Mouse (Mus musculus) stomach, postnatal 0 days (tissue): ENCODE data around the gene Hoxc8. TPM values are rescaled to one million over a fixed set of nuclear protein-coding genes. Genes with fewer than 3 reads are reported as not detected.

Source experiments
- ATAC-seq: fragments of 200-750 bp; cut with Nextera tagmentation; 2 replicates; pipeline ENCODE4 v1.8.0; 2017; ENCODE audit not compliant: low FRiP score, low TSS enrichment
- DNase-seq: peaks from one replicate; pipeline ENCODE4 v3.0.0-alpha.2; 2016; ENCODE audit warnings: low spot score
- H3K27ac ChIP-seq: fragments of 300-500 bp; sonication (generic); replicated peaks from 2 replicates; pipeline ENCODE4 v1.5.1; 2014; ENCODE audit warnings: mild to moderate bottlenecking, control low read depth
- H3K27me3 ChIP-seq: fragments of 300-500 bp; sonication (generic); 2 replicates; pipeline ENCODE4 v1.6.1; 2014; ENCODE audit warnings: low read length; ENCODE audit not compliant: control insufficient read depth, insufficient read depth
- H3K36me3 ChIP-seq: fragments of 300-500 bp; sonication (generic); 2 replicates; pipeline ENCODE4 v1.6.1; 2014; ENCODE audit warnings: low read length, mixed read lengths; ENCODE audit not compliant: control insufficient read depth, insufficient read depth
- H3K4me1 ChIP-seq: fragments of 300-500 bp; sonication (generic); replicated peaks from 2 replicates; pipeline ENCODE4 v1.6.1; 2014; ENCODE audit warnings: antibody characterized with exemption; ENCODE audit not compliant: control insufficient read depth, insufficient read depth
- H3K4me2 ChIP-seq: fragments of 300-500 bp; sonication (generic); replicated peaks from 2 replicates; pipeline ENCODE4 v1.6.1; 2014; ENCODE audit warnings: low read depth, mild to moderate bottlenecking, control low read depth, moderate library complexity
- H3K4me3 ChIP-seq: fragments of 300-500 bp; sonication (generic); 2 replicates; pipeline ENCODE4 v1.5.1; 2014; ENCODE audit warnings: low read depth, low read length, control low read depth
- H3K9ac ChIP-seq: fragments of 300-500 bp; sonication (generic); 2 replicates; pipeline ENCODE4 v1.6.1; 2014; ENCODE audit warnings: mild to moderate bottlenecking, low read length, control low read depth, mixed read lengths
- H3K9me3 ChIP-seq: fragments of 300-500 bp; sonication (generic); 2 replicates; pipeline ENCODE4 v1.6.1; 2016; ENCODE audit warnings: low read length; ENCODE audit not compliant: control insufficient read depth
- CTCF ChIP-seq: IDR thresholded peaks from 2 replicates; pipeline ENCODE4 v1.5.1; 2016; ENCODE audit warnings: antibody characterized with exemption, low read depth, mild to moderate bottlenecking, moderate library complexity
- EP300 ChIP-seq: optimal IDR thresholded peaks from 2 replicates; pipeline ENCODE3; 2016; ENCODE audit warnings: antibody characterized with exemption
- WGBS: fragments of 180-500 bp; shearing (Covaris S2); extraction: QIAGEN DNeasy Blood & Tissue Kit; methylation state at CpG from one replicate; pipeline ENCODE4 v1.1.7; 2014; 5-methylcytosine and 5-hydroxymethylcytosine counted together
- polyA plus RNA-seq: library from polyadenylated mRNA; unstranded; fragments of >200 nt; fragmentation: Nextera tagmentation; extraction: Ambion mirVana; gene quantifications from 2 replicates; pipeline ENCODE4 v1.2.1, GENCODE M21; 2015

The Hoxc8 gene
- polyA plus RNA-seq, 1 experiment from 2014 or later, result 7.3 TPM

- Histone ChIP-seq H3K27ac (no peak overlapping the region), H3K36me3 (no peaks in the 10 kb centered on the region), H3K4me2 (no peak overlapping the region), H3K9ac (no peak overlapping the region), H3K4me3 (no peak overlapping the region), H3K27me3 (peaks cover 48% of the 10 kb centered on the region), H3K4me1 (no peaks in the 10 kb centered on the region), H3K9me3 (no peaks in the 10 kb centered on the region)
- DNase-seq (no peak), ATAC-seq (no peak)
- TF ChIP-seq CTCF (no peak), EP300 (no peak)
- WGBS, result 3% methylated on average over 35 of the region's 40 CpGs
Measured at GRCm38 (mm10) chr15:102955833-102956640, 34.4 kb upstream of the Hoxc8 start.

- Histone ChIP-seq H3K4me2 (no peak overlapping the region), H3K27me3 (peaks cover 44% of the 10 kb centered on the region), H3K9me3 (no peaks in the 10 kb centered on the region), H3K4me3 (no peak overlapping the region), H3K27ac (no peak overlapping the region), H3K36me3 (no peaks in the 10 kb centered on the region), H3K4me1 (no peaks in the 10 kb centered on the region), H3K9ac (no peak overlapping the region)
- ATAC-seq (no peak), DNase-seq (no peak)
- no peak for TF ChIP-seq CTCF
- no peak for TF ChIP-seq EP300
- 2% methylated on average over 12 of the region's 12 CpGs for WGBS
Measured at GRCm38 (mm10) chr15:102956906-102957305, 33.5 kb upstream of the Hoxc8 start.

GRCm38 (mm10) chr15:102959663-102960191 is 30.7 kb upstream of the Hoxc8 start:
- H3K36me3 ChIP-seq, result no peaks in the 10 kb centered on the region
- TF ChIP-seq CTCF (no peak), EP300 (no peak)
- H3K27ac ChIP-seq, result no peak overlapping the region
- DNase-seq, result no peak
- ATAC-seq, result no peak
- H3K4me1 ChIP-seq, result no peaks in the 10 kb centered on the region
- no peaks in the 10 kb centered on the region for H3K9me3 ChIP-seq
- no peak overlapping the region for H3K4me2 ChIP-seq
- no peak overlapping the region for H3K4me3 ChIP-seq
- peaks cover 35% of the 10 kb centered on the region for H3K27me3 ChIP-seq
- H3K9ac ChIP-seq, result no peak overlapping the region
- WGBS, result 3% methylated on average over 13 of the region's 13 CpGs

GRCm38 (mm10) chr15:102961728-102962127 is 28.7 kb upstream of the Hoxc8 start:
- Histone ChIP-seq H3K4me3 (no peak overlapping the region), H3K9ac (no peak overlapping the region), H3K36me3 (no peaks in the 10 kb centered on the region), H3K27ac (no peak overlapping the region), H3K27me3 (peaks cover 45% of the 10 kb centered on the region), H3K4me1 (no peaks in the 10 kb centered on the region), H3K4me2 (no peak overlapping the region), H3K9me3 (no peaks in the 10 kb centered on the region)
- TF ChIP-seq CTCF, result no peak
- no peak for TF ChIP-seq EP300
- DNase-seq, result no peak
- WGBS, result 3% methylated on average over 6 of the region's 6 CpGs
- no peak for ATAC-seq

GRCm38 (mm10) chr15:102962492-102962891 is 27.9 kb upstream of the Hoxc8 start:
- Histone ChIP-seq H3K36me3 (no peaks in the 10 kb centered on the region), H3K27ac (no peak overlapping the region), H3K4me2 (no peak overlapping the region), H3K9ac (no peak overlapping the region), H3K4me1 (no peaks in the 10 kb centered on the region), H3K4me3 (no peak overlapping the region), H3K9me3 (no peaks in the 10 kb centered on the region), H3K27me3 (peaks cover 46% of the 10 kb centered on the region)
- DNase-seq, result no peak
- TF ChIP-seq CTCF (no peak), EP300 (no peak)
- ATAC-seq, result no peak
- 2% methylated on average over 13 of the region's 13 CpGs for WGBS

GRCm38 (mm10) chr15:102963259-102963658 is 27.1 kb upstream of the Hoxc8 start:
- Histone ChIP-seq H3K9me3 (no peaks in the 10 kb centered on the region), H3K4me3 (no peak overlapping the region), H3K27ac (no peak overlapping the region), H3K27me3 (peaks cover 49% of the 10 kb centered on the region), H3K4me1 (no peaks in the 10 kb centered on the region), H3K9ac (no peak overlapping the region), H3K4me2 (no peak overlapping the region), H3K36me3 (no peaks in the 10 kb centered on the region)
- DNase-seq, result no peak
- 4% methylated on average over 8 of the region's 8 CpGs for WGBS
- no peak for ATAC-seq
- TF ChIP-seq CTCF (no peak), EP300 (no peak)
